Mouse (Mus musculus) E14TG2a.4 (cell line): ENCODE measurements around the gene Uggt1.
A peak's percentile ranks its signal among the peaks of the same experiment; 100 is the strongest.

Source experiments
- CTCF ChIP-seq: conservative IDR thresholded peaks from 2 replicates; pipeline ENCODE4 v1.5.1; 2014; ENCODE audit warnings: low read length
- NANOG ChIP-seq: IDR thresholded peaks from 2 replicates; pipeline ENCODE4 v1.6.1; 2014; ENCODE audit warnings: borderline replicate concordance, low read length, mixed read lengths
- POU5F1 ChIP-seq: IDR thresholded peaks from 2 replicates; pipeline ENCODE4 v1.6.1; 2014; ENCODE audit warnings: low read length, borderline replicate concordance

DNA sequence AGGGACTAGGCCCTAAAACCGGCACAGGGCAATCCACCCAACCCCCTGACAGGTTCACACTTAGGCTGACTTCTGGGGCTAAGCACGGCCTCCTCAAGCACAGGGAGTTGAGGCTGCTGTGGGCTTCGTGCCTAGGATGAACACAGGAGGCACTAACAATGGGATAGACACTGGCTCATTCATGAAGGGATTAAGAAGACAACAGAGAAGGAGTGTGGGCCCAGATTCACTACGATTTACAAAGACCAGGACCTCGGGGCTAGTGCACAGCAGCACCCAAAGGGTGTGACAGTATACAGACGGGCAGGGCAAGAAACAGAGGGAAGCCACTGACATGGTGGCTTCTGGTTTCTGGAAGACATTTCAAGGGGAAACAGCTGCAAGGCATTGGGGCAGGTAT is 4.3 kb downstream of the Uggt1 start:
- TF ChIP-seq CTCF = no peak
- TF ChIP-seq POU5F1 = no peak
- peak; percentile 24; the same call in 1 of the 2 replicates for TF ChIP-seq NANOG
